Comparison of ENCODE assay signal across 14 mouse cellular contexts in the genomic region with DNA sequence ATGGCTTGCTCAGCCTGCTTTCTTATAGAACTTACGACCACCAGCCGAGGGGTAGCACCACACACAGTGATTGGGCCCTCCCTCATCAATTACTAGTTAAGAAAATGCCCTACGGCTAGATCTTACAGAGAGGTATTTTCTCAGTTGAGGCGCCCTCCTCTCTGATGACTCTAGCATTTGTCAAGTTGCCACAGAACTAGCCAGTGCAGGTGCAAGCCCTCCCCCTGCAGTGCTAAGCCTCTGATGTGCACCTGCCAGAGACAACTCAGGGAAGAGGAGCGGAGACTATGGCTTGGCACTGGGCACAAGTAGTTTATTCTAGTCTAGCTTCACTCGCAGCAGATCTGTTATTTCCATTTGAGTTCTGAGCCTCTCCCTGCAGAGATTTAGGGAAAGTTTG.
"Had no signal": no experiment of that assay in that cellular context is flagged by ENCODE, and none has a peak within 500 bp of the region (broad histone marks: within the 10 kb centered on the region; RNA-seq: fewer than 3 reads in every experiment).

No protein-coding gene starts in this region.

- H3K4me3 ChIP-seq: layer of hippocampus, adult 2 months; limb, embryonic 10.5 days; liver, embryonic 15.5 days; midbrain, embryonic 10.5 days; neural tube, embryonic 15.5 days had no signal

- H3K27me3 ChIP-seq: liver, embryonic 15.5 days; neural tube, embryonic 15.5 days had no signal

- H3K27ac ChIP-seq: layer of hippocampus, adult 2 months; limb, embryonic 10.5 days; liver, embryonic 15.5 days; midbrain, embryonic 10.5 days; neural tube, embryonic 15.5 days had no signal

- DNase-seq: kidney, adult 18-20 months; kidney, postnatal 10 days; kidney, postnatal 4 days; lung, adult 2 months; lung, postnatal 4 days; right cerebral cortex, adult 18-20 months had no signal

- H3K4me1 ChIP-seq: liver, embryonic 15.5 days; midbrain, embryonic 10.5 days had no signal

- H3K4me2 ChIP-seq: liver, embryonic 11.5 days; liver, embryonic 15.5 days; neural tube, embryonic 15.5 days had no signal

- H3K9ac ChIP-seq: liver, embryonic 15.5 days; neural tube, embryonic 15.5 days had no signal

- ATAC-seq: lung, postnatal 0 days; midbrain, embryonic 16.5 days had no signal

- H3K36me3 ChIP-seq: limb, embryonic 10.5 days; liver, embryonic 15.5 days; midbrain, embryonic 10.5 days; neural tube, embryonic 15.5 days had no signal

- H3K9me3 ChIP-seq: limb, embryonic 10.5 days; liver, embryonic 15.5 days; midbrain, embryonic 10.5 days; neural tube, embryonic 15.5 days had no signal
